Mouse (Mus musculus) midbrain, embryonic 13.5 days (tissue): ENCODE measurements at regions not wholly inside any gene's neighbourhood (a gene's known extent, or its start where the extent isn't known, plus 50 kb on each side); places are given as distances from the start of the nearest gene placed in this dataset.
"Not testable (repeated sequence)": the region's sequence is repeated elsewhere in the genome, so short reads cannot be mapped to it uniquely, and the experiment has no call there.

Source experiments
- ATAC-seq: fragments of 200-750 bp; cut with Nextera tagmentation; 2 replicates; pipeline ENCODE4 v1.8.0; 2017; ENCODE audit warnings: mild to moderate bottlenecking, moderate TSS enrichment, moderate library complexity
- H3K27ac ChIP-seq: fragments of 300-500 bp; sonication (generic); 2 replicates; pipeline ENCODE4 v1.5.1; 2015; ENCODE audit warnings: inconsistent platforms, mild to moderate bottlenecking, moderate library complexity
- H3K27me3 ChIP-seq: fragments of 300-500 bp; sonication (generic); 2 replicates; pipeline ENCODE4 v1.6.1; 2015; ENCODE audit warnings: mild to moderate bottlenecking, inconsistent platforms
- H3K36me3 ChIP-seq: fragments of 300-500 bp; sonication (generic); 2 replicates; pipeline ENCODE4 v1.6.1; 2015; ENCODE audit warnings: mild to moderate bottlenecking, inconsistent platforms
- H3K4me1 ChIP-seq: fragments of 300-500 bp; sonication (generic); replicated peaks from 2 replicates; pipeline ENCODE4 v1.6.1; 2015; ENCODE audit warnings: inconsistent platforms
- H3K4me2 ChIP-seq: fragments of 300-500 bp; sonication (generic); replicated peaks from 2 replicates; pipeline ENCODE4 v1.6.1; 2015; ENCODE audit warnings: moderate library complexity, mild to moderate bottlenecking, inconsistent platforms
- H3K4me3 ChIP-seq: fragments of 300-500 bp; sonication (generic); replicated peaks from 2 replicates; pipeline ENCODE4 v1.5.1; 2015; ENCODE audit warnings: mild to moderate bottlenecking, inconsistent platforms
- H3K9ac ChIP-seq: fragments of 300-500 bp; sonication (generic); replicated peaks from 2 replicates; pipeline ENCODE4 v1.6.1; 2015; ENCODE audit warnings: mild to moderate bottlenecking, inconsistent platforms
- H3K9me3 ChIP-seq: fragments of 300-500 bp; sonication (generic); 2 replicates; pipeline ENCODE4 v1.6.1; 2016; ENCODE audit warnings: mild to moderate bottlenecking, inconsistent platforms
- WGBS: fragments of 180-500 bp; shearing (Covaris S2); methylation state at CpG from one replicate; pipeline ENCODE4 v1.1.7; 2015; 5-methylcytosine and 5-hydroxymethylcytosine counted together

DNA sequence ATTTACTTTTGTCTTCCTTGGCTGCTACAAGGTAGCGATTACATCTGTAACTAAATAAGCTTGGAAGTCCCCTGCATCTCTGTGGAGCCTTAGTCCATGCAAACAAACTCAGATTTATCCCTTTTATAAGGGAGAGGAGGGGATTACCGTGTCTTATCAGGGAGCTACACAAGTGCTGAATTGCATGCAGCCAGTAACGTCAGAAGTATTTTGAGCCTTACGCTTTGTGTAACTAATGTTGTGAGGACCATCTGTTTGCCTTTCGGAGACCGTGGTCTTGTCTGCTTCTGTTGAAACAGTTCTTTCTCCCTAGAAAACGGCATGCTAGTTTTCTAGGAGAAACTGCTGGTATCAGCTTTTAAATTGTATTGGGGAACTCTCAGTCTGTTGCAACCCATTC lies 58.0 kb upstream of the Dmrta1 start:
- Histone ChIP-seq H3K4me3 (no peak overlapping the region), H3K4me1 (no peaks in the 10 kb centered on the region; the same call in 1 of the 2 replicates), H3K4me2 (no peak overlapping the region), H3K27me3 (no peaks in the 10 kb centered on the region), H3K27ac (0 out of 2 replicates have a peak overlapping the region, but pooled peaks have one; percentile 1), H3K36me3 (no peaks in the 10 kb centered on the region), H3K9me3 (no peaks in the 10 kb centered on the region), H3K9ac (no peak overlapping the region)
- ATAC-seq, result no peak
- 42% methylated on average over 7 of the region's 7 CpGs for WGBS

DNA sequence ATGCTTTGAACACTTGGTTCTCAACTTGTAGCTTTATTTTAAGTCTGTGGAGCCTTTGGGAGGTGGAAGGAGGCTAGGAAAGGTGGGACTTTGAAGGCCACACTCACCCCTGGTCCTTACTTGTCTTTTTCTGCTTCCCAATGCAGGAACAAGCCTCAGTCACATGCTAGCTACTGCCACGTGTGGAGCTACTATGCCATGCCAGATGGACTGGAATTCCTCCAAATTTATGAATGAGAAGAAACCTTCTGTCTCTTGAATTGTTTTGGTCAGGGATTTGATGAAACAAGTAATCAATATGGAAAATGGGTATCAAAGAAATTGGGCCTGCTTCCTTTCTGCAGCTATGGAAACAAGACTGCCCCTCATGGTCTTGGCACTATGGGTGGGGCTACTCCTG lies 74.5 kb upstream of the Dmrta1 start:
- Histone ChIP-seq H3K9ac (no peak overlapping the region), H3K27me3 (no peaks in the 10 kb centered on the region), H3K4me1 (no peaks in the 10 kb centered on the region), H3K36me3 (no peaks in the 10 kb centered on the region), H3K4me2 (no peak overlapping the region), H3K27ac (no peak overlapping the region), H3K9me3 (no peaks in the 10 kb centered on the region), H3K4me3 (no peak overlapping the region)
- ATAC-seq, result no peak
- 61% methylated on average over 1 of the region's 1 CpGs for WGBS

DNA sequence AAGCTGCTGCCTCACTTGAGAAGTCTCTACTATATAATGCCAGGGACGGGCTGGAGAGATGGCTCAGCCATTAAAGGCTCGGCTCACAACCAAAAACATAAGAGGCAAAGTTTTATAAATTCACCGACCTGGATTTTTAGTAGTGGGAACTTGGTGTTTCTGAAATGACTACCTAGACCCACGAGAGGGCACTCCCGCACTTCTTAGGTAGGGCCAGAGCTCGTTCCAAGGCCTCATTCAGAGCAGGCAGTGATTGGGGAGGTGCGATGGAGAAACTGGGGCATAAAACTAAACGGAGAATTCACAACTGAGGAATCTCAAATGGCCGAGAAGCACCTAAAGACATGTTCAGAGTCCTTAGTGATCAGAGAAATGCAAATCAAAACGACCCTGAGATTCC lies 103.7 kb upstream of the Dmrta1 start:
- WGBS, result 19% methylated on average over 10 of the region's 10 CpGs
- H3K4me2 ChIP-seq, result no peak overlapping the region
- H3K4me3 ChIP-seq, result no peak overlapping the region
- ATAC-seq, result peak; percentile 67
- no peaks in the 10 kb centered on the region for H3K9me3 ChIP-seq
- no peak overlapping the region for H3K27ac ChIP-seq
- H3K36me3 ChIP-seq, result no peaks in the 10 kb centered on the region
- no peak overlapping the region for H3K9ac ChIP-seq
- no peaks in the 10 kb centered on the region for H3K4me1 ChIP-seq
- H3K27me3 ChIP-seq, result no peaks in the 10 kb centered on the region

DNA sequence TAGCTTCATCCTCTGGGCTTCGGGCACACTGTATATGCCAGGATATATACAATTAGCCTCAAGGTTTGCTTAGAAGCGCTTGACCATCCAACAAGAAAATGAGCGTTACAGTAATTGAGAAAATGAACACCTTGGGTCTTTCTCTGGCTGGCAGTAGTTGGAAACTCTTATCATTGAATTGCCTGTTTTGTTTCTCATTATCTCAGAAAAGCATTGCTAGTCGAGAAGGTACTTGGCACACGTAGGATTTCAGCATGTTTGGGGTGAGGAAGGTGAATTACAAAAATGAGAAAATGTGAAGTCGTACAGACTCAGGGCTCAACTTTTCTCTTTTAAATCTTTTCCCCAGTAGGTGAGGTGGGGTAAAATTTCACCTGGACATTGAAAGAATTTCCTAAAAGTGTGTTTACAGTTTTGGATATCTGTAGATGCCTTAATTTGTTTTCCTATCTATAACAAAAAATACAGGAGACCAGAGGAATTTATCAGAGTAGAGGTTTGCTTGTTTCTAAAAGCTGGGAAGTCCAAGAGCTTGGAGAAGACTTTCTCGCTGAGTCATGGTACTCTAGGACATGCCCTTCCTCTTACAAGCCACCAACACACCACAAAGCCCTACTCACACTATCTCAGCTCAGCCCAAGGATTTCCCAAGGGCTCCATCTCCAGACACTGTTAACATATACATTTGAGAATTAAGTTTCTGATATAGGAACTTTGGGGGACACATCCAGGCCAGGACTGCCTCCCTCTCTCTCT lies 124.3 kb upstream of the Dmrta1 start:
- no peaks in the 10 kb centered on the region for H3K4me1 ChIP-seq
- H3K4me3 ChIP-seq, result no peak overlapping the region
- no peaks in the 10 kb centered on the region for H3K27me3 ChIP-seq
- 88% methylated on average over 7 of the region's 7 CpGs for WGBS
- ATAC-seq, result no peak
- no peak overlapping the region for H3K27ac ChIP-seq
- no peaks in the 10 kb centered on the region for H3K9me3 ChIP-seq
- no peak overlapping the region for H3K4me2 ChIP-seq
- H3K36me3 ChIP-seq, result no peaks in the 10 kb centered on the region
- H3K9ac ChIP-seq, result no peak overlapping the region

DNA sequence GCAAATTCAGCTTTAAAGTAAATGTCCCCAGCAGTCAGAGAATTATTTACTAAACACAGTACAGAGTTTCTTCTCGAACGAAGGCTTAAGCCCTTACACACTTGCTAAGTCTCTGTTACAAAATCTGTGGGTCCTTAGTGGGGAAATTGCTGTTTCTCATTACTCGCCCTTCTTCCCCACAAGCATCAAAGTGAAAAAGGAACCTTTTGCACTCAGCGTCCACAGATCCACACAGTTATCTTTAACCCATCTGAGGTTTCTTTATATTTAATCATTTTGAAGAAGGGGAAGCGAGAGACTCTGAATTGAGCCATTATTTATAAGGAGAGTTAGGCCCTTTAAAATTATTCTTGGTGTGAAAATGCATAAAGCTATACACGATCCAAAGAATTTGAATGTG lies 126.7 kb upstream of the Dmrta1 start:
- WGBS, result 76% methylated on average over 6 of the region's 6 CpGs
- no peaks in the 10 kb centered on the region for H3K27me3 ChIP-seq
- no peak overlapping the region for H3K4me3 ChIP-seq
- H3K9me3 ChIP-seq, result no peaks in the 10 kb centered on the region
- no peak overlapping the region for H3K9ac ChIP-seq
- no peak overlapping the region for H3K4me2 ChIP-seq
- H3K27ac ChIP-seq, result no peak overlapping the region
- no peaks in the 10 kb centered on the region for H3K36me3 ChIP-seq
- no peak for ATAC-seq
- H3K4me1 ChIP-seq, result no peaks in the 10 kb centered on the region

DNA sequence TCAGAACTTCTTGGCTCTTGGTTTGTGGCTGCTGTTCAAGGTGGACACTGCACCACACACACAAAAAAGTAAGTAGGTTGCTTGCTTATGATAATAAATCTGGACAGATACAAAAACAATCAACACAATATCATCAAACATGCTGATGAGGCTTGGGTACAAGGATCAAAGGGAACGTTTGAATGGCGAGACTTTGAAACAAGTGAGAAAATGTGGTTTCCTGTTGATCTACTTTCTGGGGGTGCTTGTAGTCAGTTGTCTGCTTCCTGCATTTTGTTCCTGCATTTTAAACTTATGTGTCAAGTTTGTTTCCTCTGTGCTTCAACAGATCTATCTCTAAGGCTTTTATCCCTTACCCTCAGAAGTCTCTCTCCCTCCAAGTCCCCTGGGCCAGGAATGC lies 128.7 kb upstream of the Dmrta1 start:
- Histone ChIP-seq H3K4me2 (no peak overlapping the region), H3K27me3 (no peaks in the 10 kb centered on the region), H3K9me3 (no peaks in the 10 kb centered on the region), H3K9ac (no peak overlapping the region), H3K4me3 (no peak overlapping the region), H3K4me1 (no peaks in the 10 kb centered on the region), H3K36me3 (no peaks in the 10 kb centered on the region), H3K27ac (no peak overlapping the region)
- ATAC-seq, result no peak
- 93% methylated on average over 2 of the region's 2 CpGs for WGBS

DNA sequence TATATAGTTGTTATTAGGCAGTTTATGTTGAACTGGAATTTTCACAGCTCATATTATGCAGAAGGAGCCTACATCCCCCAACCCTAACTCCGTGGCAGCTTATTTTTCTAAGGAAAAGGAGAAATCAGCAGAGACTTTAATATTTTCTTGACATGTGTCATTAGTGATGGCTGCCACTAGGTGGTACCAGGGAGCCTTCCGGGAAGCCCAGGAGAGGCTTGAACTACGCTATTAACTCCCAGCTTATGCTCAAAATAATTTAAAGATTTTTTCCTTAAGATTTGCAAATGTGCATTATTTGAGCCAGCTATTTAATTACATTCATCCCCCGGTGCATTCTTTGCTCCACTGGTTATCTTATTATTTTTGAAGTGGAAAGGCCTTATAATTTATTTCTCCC lies 146.8 kb upstream of the Dmrta1 start:
- no peak for ATAC-seq
- Histone ChIP-seq H3K9ac (no peak overlapping the region), H3K4me2 (no peak overlapping the region), H3K4me3 (no peak overlapping the region), H3K27me3 (no peaks in the 10 kb centered on the region), H3K4me1 (no peaks in the 10 kb centered on the region), H3K9me3 (no peaks in the 10 kb centered on the region), H3K27ac (no peak overlapping the region), H3K36me3 (no peaks in the 10 kb centered on the region)
- 5% methylated on average over 4 of the region's 4 CpGs for WGBS

DNA sequence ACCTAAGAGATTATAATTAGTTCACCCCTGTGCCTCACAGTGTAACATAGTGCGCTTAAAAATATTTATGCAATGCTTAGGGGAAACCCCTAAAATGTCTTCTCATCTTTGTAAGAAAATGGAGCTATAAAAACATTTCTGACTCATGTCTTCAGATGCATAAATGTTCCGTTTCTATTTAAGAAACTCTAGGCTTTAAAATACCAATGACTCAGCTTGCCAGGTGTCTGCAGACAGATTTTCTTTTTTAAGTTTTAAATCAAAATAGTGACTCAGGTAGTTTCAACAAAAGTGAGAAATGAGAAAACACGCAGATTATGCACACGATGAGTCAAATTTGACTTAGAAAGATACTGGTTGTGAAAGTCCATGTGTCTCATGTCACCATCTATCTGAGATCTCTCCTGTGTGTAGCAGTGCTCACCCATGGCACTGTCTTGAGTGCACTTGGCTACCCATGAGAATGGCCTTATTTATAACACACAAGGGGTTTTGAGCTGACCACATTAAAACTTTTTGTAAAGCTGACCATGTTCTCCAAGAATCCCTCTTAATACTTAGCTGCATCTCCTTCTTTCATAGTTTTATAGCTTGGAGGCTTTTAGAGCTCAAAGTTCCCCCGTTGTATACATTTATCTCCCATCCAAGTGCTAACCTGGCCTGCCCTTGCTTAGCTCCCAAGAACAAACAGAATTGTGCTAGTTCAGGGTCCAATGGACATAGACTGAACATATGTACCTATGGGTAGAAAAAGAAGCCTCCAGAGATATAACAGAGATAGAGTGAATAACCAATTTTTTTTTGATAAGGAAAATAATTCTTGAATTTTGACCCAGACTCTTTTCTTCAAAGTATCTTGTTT lies 149.0 kb upstream of the Dmrta1 start:
- Histone ChIP-seq H3K4me2 (no peak overlapping the region), H3K27me3 (peaks cover 13% of the 10 kb centered on the region), H3K27ac (no peak overlapping the region), H3K9ac (no peak overlapping the region), H3K4me3 (no peak overlapping the region), H3K36me3 (no peaks in the 10 kb centered on the region), H3K9me3 (no peaks in the 10 kb centered on the region), H3K4me1 (no peaks in the 10 kb centered on the region)
- no peak for ATAC-seq
- WGBS, result 89% methylated on average over 5 of the region's 5 CpGs

DNA sequence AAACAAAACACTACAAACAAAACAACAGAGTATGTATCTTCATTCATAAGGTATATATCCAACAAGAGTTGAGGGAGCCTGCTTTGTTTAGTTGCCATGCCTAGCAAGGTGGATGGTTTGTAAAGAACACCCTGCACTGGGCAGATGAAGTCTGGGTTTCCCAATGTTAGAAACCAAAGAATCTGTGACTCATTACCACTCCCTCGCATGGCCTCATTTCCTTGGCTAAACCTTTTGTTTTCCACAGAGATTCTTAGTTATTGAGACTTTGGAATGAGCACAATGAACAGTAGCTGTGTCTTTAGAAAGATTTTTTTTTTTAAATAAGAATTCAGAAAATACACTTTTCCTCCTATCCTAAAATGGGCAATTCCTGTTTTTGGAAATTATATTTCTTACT lies 151.3 kb upstream of the Dmrta1 start:
- no peaks in the 10 kb centered on the region for H3K36me3 ChIP-seq
- peaks cover 28% of the 10 kb centered on the region for H3K27me3 ChIP-seq
- no peak overlapping the region for H3K4me2 ChIP-seq
- no peak for ATAC-seq
- H3K4me1 ChIP-seq, result no peaks in the 10 kb centered on the region; the same call in 1 of the 2 replicates
- no peak overlapping the region for H3K27ac ChIP-seq
- H3K9me3 ChIP-seq, result no peaks in the 10 kb centered on the region
- H3K4me3 ChIP-seq, result no peak overlapping the region
- H3K9ac ChIP-seq, result no peak overlapping the region
- WGBS, result 67% methylated on average over 1 of the region's 1 CpGs

DNA sequence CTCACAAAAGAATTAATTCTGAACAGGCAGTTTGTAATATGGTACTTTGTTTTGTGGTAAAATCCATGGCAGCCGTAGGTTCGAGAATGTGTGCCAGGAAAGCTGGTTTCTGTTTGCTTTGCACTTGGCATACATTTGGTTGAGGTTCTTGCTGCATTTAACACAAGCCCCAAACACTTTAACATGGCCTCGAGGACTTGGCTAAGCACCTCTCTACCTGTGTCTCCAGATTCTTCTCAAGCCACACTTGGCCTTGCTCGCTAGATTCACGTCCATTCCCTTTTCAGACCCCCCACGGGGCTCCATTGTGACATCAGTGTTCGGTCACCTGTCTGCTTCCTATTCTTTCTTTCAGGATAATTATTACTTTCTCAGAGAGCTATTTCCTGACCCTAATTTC lies 151.9 kb upstream of the Dmrta1 start:
- Histone ChIP-seq H3K36me3 (no peaks in the 10 kb centered on the region), H3K4me2 (no peak overlapping the region), H3K27ac (no peak overlapping the region), H3K27me3 (peaks cover 32% of the 10 kb centered on the region), H3K4me3 (no peak overlapping the region), H3K9me3 (no peaks in the 10 kb centered on the region), H3K4me1 (no peaks in the 10 kb centered on the region; the same call in 1 of the 2 replicates), H3K9ac (no peak overlapping the region)
- 68% methylated on average over 7 of the region's 7 CpGs for whole genome bisulfite sequencing
- ATAC-seq, result no peak

DNA sequence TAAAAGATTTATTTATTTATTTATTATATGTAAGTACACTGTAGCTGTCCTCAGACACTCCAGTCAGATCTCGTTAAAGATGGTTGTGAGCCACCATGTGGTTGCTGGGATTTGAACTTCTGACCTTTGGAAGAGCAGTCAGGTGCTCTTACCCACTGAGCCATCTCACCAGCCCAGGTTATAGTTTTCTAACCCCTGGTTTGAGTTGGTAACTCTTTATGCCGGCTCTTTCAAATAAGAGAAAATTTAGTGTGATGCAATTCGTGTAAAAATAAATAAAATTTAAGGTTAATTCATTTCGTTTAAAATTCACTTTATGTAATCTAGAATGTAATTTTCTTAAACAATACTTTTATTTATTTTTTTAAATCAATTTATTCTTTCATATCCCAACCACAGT lies 153.7 kb upstream of the Dmrta1 start:
- not testable (repeated sequence) for H3K27ac ChIP-seq, H3K4me1 ChIP-seq, H3K36me3 ChIP-seq, H3K9ac ChIP-seq, H3K9me3 ChIP-seq, ATAC-seq, H3K4me3 ChIP-seq, H3K4me2 ChIP-seq
- WGBS, result 67% methylated on average over 4 of the region's 4 CpGs
- peaks cover 42% of the 10 kb centered on the region for H3K27me3 ChIP-seq
